ENCODE assay signal across 7 mouse cellular contexts in the genomic region with DNA sequence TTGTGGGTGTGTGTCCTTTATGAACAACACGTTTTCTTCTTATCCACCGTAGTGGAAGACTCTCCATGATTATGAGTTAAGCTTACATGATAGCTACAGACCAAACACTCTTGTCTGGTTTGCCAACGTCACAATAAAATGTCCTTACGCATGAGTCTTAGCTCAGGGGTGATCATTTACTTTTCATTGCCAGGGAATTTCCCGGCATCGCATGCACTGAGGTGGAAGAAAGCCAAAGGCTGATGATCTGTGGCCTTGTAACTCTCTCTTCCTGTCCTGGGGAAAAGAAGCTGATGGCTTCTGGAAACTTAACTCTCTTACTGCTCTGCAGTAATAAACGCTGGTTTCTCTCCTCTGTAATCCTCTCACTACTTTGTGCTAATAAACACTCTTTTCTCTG. TPM values are rescaled to one million over a fixed set of nuclear protein-coding genes. Genes with fewer than 3 reads are reported as not detected.
A peak's percentile ranks its signal among the peaks of the same experiment; 100 is the strongest.
DNase-seq lines count a peak whose midpoint lies in the region; ATAC-seq lines count a peak whose summit lies in the region.

No protein-coding gene starts in this region.

- peak; percentile 28 for DNase-seq in 3T3-L1 (ENCODE audit: low read depth, low spot score)
- peak; percentile 67 for DNase-seq in Muller cell, postnatal 12 days (ENCODE audit: inconsistent ontology term)
- DNase-seq in heart, adult 9 months (ENCODE audit: low spot score in 2 of 2): peak; percentile 59
- peak; percentile 62 to 67 for DNase-seq in kidney, postnatal 25 days
- no peak for DNase-seq in cerebellum, adult 9-10 months
- DNase-seq in right cerebral cortex, adult 2 months (ENCODE audit: low spot score in 2 of 2): no peak

- no peak for ATAC-seq in granulocyte monocyte progenitor cell, adult 5-6 weeks (replicated peaks; ENCODE audit: poor library complexity, severe bottlenecking)

RNA-seq across cellular contexts. Expression of gene Clasp2, which starts 8.1 kb away (rescaled TPM):
- 43.2 and 44.7 TPM in 2 replicates for total RNA-seq in granulocyte monocyte progenitor cell, adult 5-6 weeks (2014; fragmentation: Nextera tagmentation)
- total RNA-seq in granulocyte monocyte progenitor cell, adult 5-6 weeks (2017): 36.9 and 42.2 TPM in 2 replicates

RNA-seq across cellular contexts. Expression of gene Pdcd6ip, which starts 41.3 kb away (rescaled TPM):
- total RNA-seq in granulocyte monocyte progenitor cell, adult 5-6 weeks (2014; fragmentation: Nextera tagmentation): 95.3 and 128 TPM in 2 replicates
- 46.4 and 71.0 TPM in 2 replicates for total RNA-seq in granulocyte monocyte progenitor cell, adult 5-6 weeks (2017)

Comparison
In these comparisons a context has a peak if more than half of its experiments do, and no peak if none do; other contexts are left out.
1. DNase-seq: peak in 3T3-L1 (single experiment), Muller cell, postnatal 12 days (single experiment), heart, adult 9 months (2 of 2) and kidney, postnatal 25 days (2 of 2); none in cerebellum, adult 9-10 months (single experiment) and right cerebral cortex, adult 2 months (0 of 2).